ENCODE assay signal across 10 mouse cellular contexts in genomic region chr7:30600651-30601050, GRCm38 (mm10). TPM values are rescaled to one million over a fixed set of nuclear protein-coding genes. Genes with fewer than 3 reads are reported as not detected.
DNase-seq lines count a peak whose midpoint lies in the region; ATAC-seq and TF ChIP-seq lines count a peak whose summit lies in the region.
"Had no signal": no experiment of that assay in that cellular context is flagged by ENCODE, and none has a peak within 500 bp of the region (broad histone marks: within the 10 kb centered on the region; RNA-seq: fewer than 3 reads in every experiment).

No protein-coding gene starts in this region.

- no peak overlapping the region for H3K27ac ChIP-seq in liver, embryonic 11.5 days (ENCODE audit: low read depth, low read length)
- no peak overlapping the region for H3K27ac ChIP-seq in liver, postnatal 0 days (ENCODE audit: low read depth)
- H3K27ac ChIP-seq in forebrain, embryonic 16.5 days (ENCODE audit: low read length), result no peak overlapping the region
- H3K27ac ChIP-seq in kidney, postnatal 0 days, result peak overlapping the region; percentile 64
- peak overlapping the region; percentile 55; the same call in 1 of the 2 replicates for H3K27ac ChIP-seq in stomach, embryonic 14.5 days (ENCODE audit: low read length)

- DNase-seq in liver, embryonic 11.5 days (ENCODE audit: low spot score), result no peak
- no peak for DNase-seq in liver, postnatal 0 days
- no peak for DNase-seq in kidney, postnatal 0 days (ENCODE audit: low spot score)
- DNase-seq in right cerebral cortex, postnatal 4 days, result no peak
- no peak for DNase-seq in right cerebral cortex, postnatal 25 days
- no peak for DNase-seq in spleen, adult 18-20 months

- H3K4me1 ChIP-seq in liver, embryonic 11.5 days (replicated peaks; ENCODE audit: control insufficient read depth, insufficient read depth, low read length), result 0 out of 2 replicates have a peak, but pooled peaks cover 4% of the 10 kb centered on the region
- peaks cover 13% of the 10 kb centered on the region for H3K4me1 ChIP-seq in liver, postnatal 0 days (ENCODE audit: insufficient read depth)
- peaks cover 12% of the 10 kb centered on the region for H3K4me1 ChIP-seq in forebrain, embryonic 16.5 days (replicated peaks; ENCODE audit: control insufficient read depth, insufficient read depth, low read length)
- 0 out of 2 replicates have a peak, but pooled peaks cover 5% of the 10 kb centered on the region for H3K4me1 ChIP-seq in kidney, postnatal 0 days (replicated peaks; ENCODE audit: insufficient read depth, low read length)
- H3K4me1 ChIP-seq in stomach, embryonic 14.5 days (ENCODE audit: control insufficient read depth, insufficient read depth, low read length), result peaks cover 3% of the 10 kb centered on the region; the same call in 1 of the 2 replicates

- H3K9me3 ChIP-seq in liver, embryonic 11.5 days (ENCODE audit: control insufficient read depth, low read length), result no peaks in the 10 kb centered on the region
- no peaks in the 10 kb centered on the region for H3K9me3 ChIP-seq in liver, postnatal 0 days (ENCODE audit: low read length)
- H3K9me3 ChIP-seq in forebrain, embryonic 16.5 days (ENCODE audit: control insufficient read depth, low read length), result no peaks in the 10 kb centered on the region
- H3K9me3 ChIP-seq in kidney, postnatal 0 days (replicated peaks; ENCODE audit: low read length), result no peaks in the 10 kb centered on the region
- no peaks in the 10 kb centered on the region for H3K9me3 ChIP-seq in stomach, embryonic 14.5 days (ENCODE audit: control insufficient read depth, low read depth, low read length)

- no peak for ATAC-seq in liver, embryonic 11.5 days (replicated peaks; ENCODE audit: low FRiP score)
- no peak for ATAC-seq in liver, postnatal 0 days
- no peak for ATAC-seq in forebrain, embryonic 16.5 days
- no peak for ATAC-seq in kidney, postnatal 0 days (replicated peaks; ENCODE audit: low FRiP score, low read depth)
- ATAC-seq in stomach, embryonic 14.5 days (ENCODE audit: insufficient number of reproducible peaks, insufficient read depth, low FRiP score, low read depth), result no peak

- no peak overlapping the region for H3K4me3 ChIP-seq in liver, embryonic 11.5 days (ENCODE audit: low read depth, low read length)
- no peak overlapping the region for H3K4me3 ChIP-seq in liver, postnatal 0 days (ENCODE audit: low read depth, low read length)
- H3K4me3 ChIP-seq in forebrain, embryonic 16.5 days (replicated peaks; ENCODE audit: low read length), result no peak overlapping the region
- no peak overlapping the region for H3K4me3 ChIP-seq in kidney, postnatal 0 days (replicated peaks; ENCODE audit: low read depth, low read length)
- no peak overlapping the region for H3K4me3 ChIP-seq in stomach, embryonic 14.5 days (ENCODE audit: low read depth, low read length)
- H3K4me3 ChIP-seq: myocyte had no signal

- no peak for TF ChIP-seq EP300 in liver, postnatal 0 days (IDR thresholded peaks at IDR 0.05; ENCODE audit: low read depth)

- no peak overlapping the region for H3K9ac ChIP-seq in liver, embryonic 11.5 days (ENCODE audit: low read depth, low read length)
- no peak overlapping the region for H3K9ac ChIP-seq in liver, postnatal 0 days (replicated peaks)
- H3K9ac ChIP-seq in forebrain, embryonic 16.5 days (replicated peaks; ENCODE audit: low read depth, low read length), result no peak overlapping the region
- H3K9ac ChIP-seq in kidney, postnatal 0 days (ENCODE audit: low read depth, low read length), result no peak overlapping the region
- no peak overlapping the region for H3K9ac ChIP-seq in stomach, embryonic 14.5 days (replicated peaks; ENCODE audit: low read depth, low read length)

- H3K36me3 ChIP-seq in liver, embryonic 11.5 days (ENCODE audit: control insufficient read depth, insufficient read depth, low read length), result no peaks in the 10 kb centered on the region
- no peaks in the 10 kb centered on the region for H3K36me3 ChIP-seq in liver, postnatal 0 days (replicated peaks; ENCODE audit: insufficient read depth, low read length)
- no peaks in the 10 kb centered on the region for H3K36me3 ChIP-seq in forebrain, embryonic 16.5 days (ENCODE audit: control insufficient read depth, insufficient read depth)
- H3K36me3 ChIP-seq in kidney, postnatal 0 days (ENCODE audit: insufficient read depth, low read length), result no peaks in the 10 kb centered on the region
- no peaks in the 10 kb centered on the region for H3K36me3 ChIP-seq in stomach, embryonic 14.5 days (ENCODE audit: control insufficient read depth, insufficient read depth, low read length)

- no peak for TF ChIP-seq CTCF in liver, postnatal 0 days (IDR thresholded peaks at IDR 0.05; ENCODE audit: low read depth)
- no peak for TF ChIP-seq CTCF in kidney, postnatal 0 days (IDR thresholded peaks at IDR 0.05; ENCODE audit: low read depth)

- H3K27me3 ChIP-seq in liver, embryonic 11.5 days (replicated peaks; ENCODE audit: control insufficient read depth, insufficient read depth, low read length), result no peaks in the 10 kb centered on the region
- H3K27me3 ChIP-seq in liver, postnatal 0 days (ENCODE audit: insufficient read depth, low read length), result no peaks in the 10 kb centered on the region
- H3K27me3 ChIP-seq in forebrain, embryonic 16.5 days (replicated peaks; ENCODE audit: control insufficient read depth, insufficient read depth, low read length), result no peaks in the 10 kb centered on the region
- no peaks in the 10 kb centered on the region for H3K27me3 ChIP-seq in kidney, postnatal 0 days (ENCODE audit: insufficient read depth, low read length)
- no peaks in the 10 kb centered on the region for H3K27me3 ChIP-seq in stomach, embryonic 14.5 days (ENCODE audit: control insufficient read depth, insufficient read depth, low read length)

- peak overlapping the region; percentile 25; the same call in 1 of the 2 replicates for H3K4me2 ChIP-seq in liver, embryonic 11.5 days
- no peak overlapping the region for H3K4me2 ChIP-seq in liver, postnatal 0 days (ENCODE audit: low read depth, low read length)
- peak overlapping the region; percentile 34; the same call in 1 of the 2 replicates for H3K4me2 ChIP-seq in forebrain, embryonic 16.5 days (ENCODE audit: low read length)
- H3K4me2 ChIP-seq in kidney, postnatal 0 days (ENCODE audit: low read length), result no peak overlapping the region
- H3K4me2 ChIP-seq in stomach, embryonic 14.5 days (replicated peaks; ENCODE audit: low read depth, low read length), result no peak overlapping the region

- 69% methylated on average over 7 of the region's 7 CpGs for WGBS in liver, embryonic 11.5 days
- 70% methylated on average over 7 of the region's 7 CpGs for WGBS in liver, postnatal 0 days (ENCODE audit: insufficient replicate concordance)
- WGBS in forebrain, embryonic 16.5 days, result 69% methylated on average over 7 of the region's 7 CpGs
- 68% methylated on average over 7 of the region's 7 CpGs for WGBS in kidney, postnatal 0 days
- WGBS in stomach, embryonic 14.5 days, result 62% methylated on average over 7 of the region's 7 CpGs

RNA-seq across cellular contexts. Expression of gene Zbtb32, which starts 1.9 kb away (rescaled TPM):
- polyA plus RNA-seq in liver, embryonic 11.5 days (2014; fragmentation: Nextera tagmentation; extraction: Ambion mirVana), result 0.25 and 0.62 TPM in 2 replicates
- polyA plus RNA-seq in liver, postnatal 0 days (2015; fragmentation: Nextera tagmentation; extraction: Ambion mirVana), result 0.53 and 1.2 TPM in 2 replicates
- 0.22 and 0.23 TPM in 2 replicates for polyA plus RNA-seq in forebrain, embryonic 16.5 days (2015; fragmentation: Nextera tagmentation; extraction: Ambion mirVana)
- polyA plus RNA-seq in kidney, postnatal 0 days (2015; fragmentation: Nextera tagmentation; extraction: Ambion mirVana), result 0.92 and 1.6 TPM in 2 replicates
- 0.27 and 0.43 TPM in 2 replicates for polyA plus RNA-seq in stomach, embryonic 14.5 days (2014; fragmentation: Nextera tagmentation; extraction: Ambion mirVana)

RNA-seq across cellular contexts. Expression of gene Upk1a, which starts 12.0 kb away (rescaled TPM):
- polyA plus RNA-seq in liver, embryonic 11.5 days (2014; fragmentation: Nextera tagmentation; extraction: Ambion mirVana), result 0.66 and 1.5 TPM in 2 replicates
- 0.07 and 0.14 TPM in 2 replicates for polyA plus RNA-seq in liver, postnatal 0 days (2015; fragmentation: Nextera tagmentation; extraction: Ambion mirVana)
- polyA plus RNA-seq in forebrain, embryonic 16.5 days (2015; fragmentation: Nextera tagmentation; extraction: Ambion mirVana), result 0.34 and 0.40 TPM in 2 replicates
- polyA plus RNA-seq in kidney, postnatal 0 days (2015; fragmentation: Nextera tagmentation; extraction: Ambion mirVana), result 35.5 and 48.6 TPM in 2 replicates
- 6.6 and 7.7 TPM in 2 replicates for polyA plus RNA-seq in stomach, embryonic 14.5 days (2014; fragmentation: Nextera tagmentation; extraction: Ambion mirVana)

RNA-seq across cellular contexts. Expression of gene Kmt2b, which starts 12.1 kb away (rescaled TPM):
- polyA plus RNA-seq in liver, embryonic 11.5 days (2014; fragmentation: Nextera tagmentation; extraction: Ambion mirVana), result 7.4 and 11.4 TPM in 2 replicates
- 1.9 and 3.1 TPM in 2 replicates for polyA plus RNA-seq in liver, postnatal 0 days (2015; fragmentation: Nextera tagmentation; extraction: Ambion mirVana)
- polyA plus RNA-seq in forebrain, embryonic 16.5 days (2015; fragmentation: Nextera tagmentation; extraction: Ambion mirVana), result 8.7 and 15.6 TPM in 2 replicates
- 4.9 and 5.9 TPM in 2 replicates for polyA plus RNA-seq in kidney, postnatal 0 days (2015; fragmentation: Nextera tagmentation; extraction: Ambion mirVana)
- 13.2 and 14.2 TPM in 2 replicates for polyA plus RNA-seq in stomach, embryonic 14.5 days (2014; fragmentation: Nextera tagmentation; extraction: Ambion mirVana)

RNA-seq across cellular contexts. Expression of gene Cox6b1, which starts 25.3 kb away (rescaled TPM):
- polyA plus RNA-seq in liver, embryonic 11.5 days (2014; fragmentation: Nextera tagmentation; extraction: Ambion mirVana), result 809 and 909 TPM in 2 replicates
- 995 and 998 TPM in 2 replicates for polyA plus RNA-seq in liver, postnatal 0 days (2015; fragmentation: Nextera tagmentation; extraction: Ambion mirVana)
- 860 and 869 TPM in 2 replicates for polyA plus RNA-seq in forebrain, embryonic 16.5 days (2015; fragmentation: Nextera tagmentation; extraction: Ambion mirVana)
- polyA plus RNA-seq in kidney, postnatal 0 days (2015; fragmentation: Nextera tagmentation; extraction: Ambion mirVana), result 1,603 and 1,723 TPM in 2 replicates
- polyA plus RNA-seq in stomach, embryonic 14.5 days (2014; fragmentation: Nextera tagmentation; extraction: Ambion mirVana), result 976 and 1,066 TPM in 2 replicates

RNA-seq across cellular contexts. Expression of gene Etv2, which starts 35.0 kb away (rescaled TPM):
- polyA plus RNA-seq in liver, embryonic 11.5 days (2014; fragmentation: Nextera tagmentation; extraction: Ambion mirVana), result 0.16 and 0.17 TPM in 2 replicates
- polyA plus RNA-seq in liver, postnatal 0 days (2015; fragmentation: Nextera tagmentation; extraction: Ambion mirVana), result not detected in 2 replicates
- not detected in 2 replicates for polyA plus RNA-seq in forebrain, embryonic 16.5 days (2015; fragmentation: Nextera tagmentation; extraction: Ambion mirVana)
- polyA plus RNA-seq in kidney, postnatal 0 days (2015; fragmentation: Nextera tagmentation; extraction: Ambion mirVana), result not detected in 2 replicates
- polyA plus RNA-seq in stomach, embryonic 14.5 days (2014; fragmentation: Nextera tagmentation; extraction: Ambion mirVana), result not detected in 2 replicates
- polyA plus RNA-seq: myocyte; thymus, adult 2 months had no signal

Comparison
In these comparisons a context has a peak if more than half of its experiments do, and no peak if none do; other contexts are left out.
1. H3K4me2 ChIP-seq: peak in liver, embryonic 11.5 days (single experiment) and forebrain, embryonic 16.5 days (single experiment); none in liver, postnatal 0 days (single experiment), kidney, postnatal 0 days (single experiment) and stomach, embryonic 14.5 days (single experiment).
2. H3K27ac ChIP-seq: peak in kidney, postnatal 0 days (single experiment) and stomach, embryonic 14.5 days (single experiment); none in liver, embryonic 11.5 days (single experiment), liver, postnatal 0 days (single experiment) and forebrain, embryonic 16.5 days (single experiment).